Mouse (Mus musculus): ENCODE data around the gene Kcng4.

DNA sequence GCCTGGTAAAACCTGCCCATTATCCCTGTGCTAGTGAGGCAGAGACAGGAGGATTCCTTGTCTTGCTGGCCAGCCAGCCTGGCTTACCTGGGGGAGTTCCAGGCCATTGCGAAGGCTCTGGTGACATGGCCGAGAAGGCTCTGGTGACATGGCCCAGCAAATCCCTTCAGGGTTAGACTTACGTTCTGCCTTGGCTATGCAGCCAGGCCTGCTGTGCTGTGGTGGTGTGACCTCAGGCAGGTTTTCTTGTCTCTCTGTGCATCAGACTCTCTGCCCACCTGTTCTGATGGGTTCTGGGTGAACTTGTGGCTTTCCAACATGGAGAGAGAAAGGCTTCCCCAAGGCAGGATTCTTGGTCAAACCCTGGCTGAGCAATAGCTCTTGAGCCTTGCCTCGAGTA lies 1.9 kb upstream of the Kcng4 start:
- TF ChIP-seq CTCF (IDR thresholded peaks at IDR 0.05), result no peak
- TF ChIP-seq EP300 (IDR thresholded peaks at IDR 0.05), result no peak
